Mouse (Mus musculus): Measurements from ENCODE around the gene Zfyve19. TPM values are rescaled to one million over a fixed set of nuclear protein-coding genes. Genes with fewer than 3 reads are reported as not detected.

Zfyve19 gene
- total RNA-seq (2015) (29.4 and 38.4 TPM in 2 replicates), total RNA-seq (2017) (59.2 and 79.1 TPM in 2 replicates)

DNA sequence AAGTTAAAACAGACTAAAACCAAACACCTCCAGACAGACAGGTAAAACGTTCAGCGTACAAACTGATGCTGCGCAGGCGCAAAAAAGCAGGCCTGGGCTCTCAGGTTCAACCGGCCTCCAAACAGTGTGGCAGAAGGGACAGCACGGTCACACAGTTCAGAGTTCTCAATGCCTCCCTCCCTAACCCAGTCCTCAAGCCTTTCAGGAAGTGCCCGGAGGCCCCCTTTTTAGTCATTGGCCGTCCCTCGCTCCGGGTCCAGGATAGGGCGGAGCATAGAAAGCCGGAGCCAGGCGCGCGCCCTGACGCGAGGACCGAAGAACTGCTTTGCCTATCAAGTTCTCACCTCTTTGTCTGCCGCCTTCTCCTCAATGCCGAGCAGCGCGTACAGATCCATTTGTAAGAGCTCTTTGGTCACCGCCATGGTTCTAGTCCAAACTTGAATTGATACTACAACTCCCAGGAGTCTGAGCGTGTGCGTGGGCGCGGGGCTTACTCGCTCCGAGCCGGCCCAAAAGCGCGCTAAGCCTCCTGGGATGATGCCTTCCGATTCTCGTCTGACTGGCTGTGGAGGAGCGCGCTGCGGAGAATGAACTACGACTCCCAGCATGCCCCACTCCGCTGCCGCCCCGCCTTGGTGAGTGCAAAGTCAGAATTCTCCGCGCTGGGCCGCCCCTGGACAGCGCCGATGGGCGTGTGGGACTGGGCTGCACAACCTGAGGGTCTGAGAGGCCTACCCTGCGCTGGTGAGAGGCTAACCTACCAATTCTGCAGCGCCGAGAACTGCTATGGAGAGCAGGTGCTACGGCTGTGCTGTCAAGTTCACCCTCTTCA lies at the start of gene Zfyve19, which contains the start of gene Dnajc17:
TSS of gene Zfyve19 (plus strand) at position 274 of the 832 bp plus-strand sequence.
TSS of gene Dnajc17 (minus strand) at position 452 of the 832 bp plus-strand sequence.
- ATAC-seq (replicated peaks; ENCODE audit: poor library complexity): peak; percentile 92

DNA sequence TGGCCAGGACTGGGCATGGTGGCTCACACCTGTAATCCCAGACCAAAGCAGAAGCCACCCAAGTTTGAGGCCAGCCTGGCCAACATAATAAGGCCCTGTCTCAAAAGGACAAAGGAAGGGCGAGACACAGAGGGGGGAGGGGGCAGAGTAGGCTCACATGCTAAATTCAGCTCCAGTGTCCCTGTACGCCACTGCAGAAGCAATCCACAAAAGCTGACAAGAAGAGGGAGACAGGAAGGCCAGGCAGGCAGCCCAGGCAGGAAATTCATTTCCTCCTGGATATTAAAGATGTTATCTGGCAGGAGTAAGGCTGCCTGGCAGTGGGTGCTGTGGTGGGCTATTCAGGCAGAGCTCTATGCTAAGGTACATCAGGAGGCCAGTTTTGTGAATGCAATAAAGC lies 47.2 kb upstream of the Zfyve19 start:
- ATAC-seq (replicated peaks; ENCODE audit: poor library complexity): no peak

DNA sequence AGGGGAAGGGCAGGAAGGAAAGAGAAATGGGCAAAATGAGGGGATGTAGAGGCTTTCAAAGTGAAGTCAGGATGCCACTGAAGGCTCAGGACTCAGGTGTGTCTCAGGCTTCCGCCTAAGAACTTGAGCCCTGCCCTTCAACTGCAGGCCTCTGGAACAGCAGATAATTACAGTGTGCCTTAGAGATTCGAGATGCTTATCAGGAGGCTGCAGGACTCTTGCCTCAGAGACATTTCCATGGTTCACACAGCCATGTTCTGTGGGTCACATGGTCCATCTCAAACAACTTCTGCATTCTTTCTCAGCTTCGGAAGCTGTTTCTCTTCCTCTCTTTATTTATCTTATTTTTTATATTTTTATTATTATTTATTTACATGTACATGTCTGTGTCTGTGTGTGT lies 45.3 kb upstream of the Zfyve19 start:
- peak; percentile 42 for ATAC-seq (replicated peaks; ENCODE audit: poor library complexity)

DNA sequence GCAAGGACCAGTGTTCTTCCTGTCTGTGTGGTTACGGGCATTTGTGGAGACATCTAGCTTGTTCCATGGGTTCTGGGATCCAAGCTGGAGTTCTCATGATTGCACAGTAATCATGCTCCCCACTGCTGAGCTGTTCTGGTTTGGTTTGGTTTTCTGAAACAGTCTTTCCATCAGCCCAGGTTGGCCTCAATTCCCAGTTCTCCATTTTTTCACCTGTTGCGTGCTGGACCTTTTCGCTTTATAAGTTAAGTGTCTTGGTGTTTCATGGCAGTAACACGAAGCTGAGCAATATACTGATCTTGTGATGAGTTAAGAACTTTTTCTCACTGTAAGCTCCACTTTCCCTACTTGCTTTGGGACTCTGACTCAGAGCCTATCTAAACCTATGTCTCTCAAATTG lies 44.4 kb upstream of the Zfyve19 start:
- ATAC-seq (replicated peaks; ENCODE audit: poor library complexity): no peak

DNA sequence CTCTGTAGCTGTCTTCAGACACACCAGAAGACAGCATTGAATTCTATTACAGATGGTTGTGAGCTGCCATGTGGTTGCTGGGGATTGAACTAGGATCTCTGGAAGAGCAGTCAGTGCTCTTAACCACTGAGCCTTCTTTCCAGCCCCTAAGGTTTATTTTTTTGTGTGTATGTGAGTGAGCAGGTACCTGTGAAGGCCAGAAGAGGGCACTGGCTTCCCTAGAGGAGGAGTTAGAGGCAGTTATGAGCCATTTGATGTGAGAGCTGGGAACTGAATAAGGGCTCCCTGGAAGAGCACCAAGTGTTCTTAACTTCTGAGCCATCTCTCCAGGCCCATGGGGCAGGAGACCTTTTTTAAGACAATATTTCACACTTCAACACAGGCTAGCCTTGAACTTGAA lies 43.0 kb upstream of the Zfyve19 start:
- no peak for ATAC-seq (replicated peaks; ENCODE audit: poor library complexity)

DNA sequence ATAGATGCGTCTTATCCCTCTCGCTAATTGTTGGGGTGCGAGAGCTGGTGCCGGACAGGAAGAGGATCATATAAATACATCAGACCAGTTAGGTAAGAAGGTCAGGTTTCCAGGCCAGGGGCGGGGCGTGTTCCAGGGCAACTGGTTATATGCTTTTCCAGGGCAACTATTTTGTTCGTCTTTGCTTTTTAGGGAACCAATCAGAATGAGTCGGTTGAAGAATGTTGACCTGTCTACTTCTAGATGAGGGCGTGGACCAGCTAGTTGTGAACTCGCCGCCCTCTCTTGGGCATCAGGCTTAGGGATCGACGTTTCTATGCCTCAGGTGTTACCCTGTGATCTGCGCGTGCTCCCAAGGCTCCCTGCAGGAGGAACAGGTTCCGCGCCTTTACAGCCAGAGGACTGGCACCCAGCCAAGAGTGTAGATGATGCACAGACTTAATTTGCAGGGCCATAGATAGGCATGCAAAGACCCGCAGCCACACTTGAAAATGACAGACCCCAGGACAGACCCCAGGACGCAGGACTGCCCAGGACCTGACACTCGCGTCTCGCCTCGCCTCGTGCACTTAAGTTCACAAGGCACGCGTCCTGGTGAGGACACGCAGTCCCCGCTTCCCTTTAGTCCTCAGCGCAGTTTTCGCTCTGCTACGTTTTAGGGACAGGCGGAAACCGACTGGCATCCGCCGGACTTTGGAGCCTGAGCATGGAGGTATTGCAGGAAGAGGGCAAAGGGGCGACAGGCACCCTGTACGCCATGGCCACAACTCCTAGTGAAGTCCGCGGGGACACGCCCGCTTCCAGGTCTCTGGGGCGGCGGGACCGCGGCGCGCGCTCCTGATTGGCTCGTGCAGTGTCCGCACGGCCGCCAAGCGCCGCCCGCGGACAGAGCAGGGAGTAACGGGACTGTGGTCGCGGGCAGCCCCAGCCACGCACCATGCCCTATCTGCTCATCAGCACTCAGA lies 41.2 kb upstream of the Zfyve19 start, which contains the start of gene Gchfr:
TSS of gene Gchfr (plus strand) at position 873 of the 965 bp plus-strand sequence.
- ATAC-seq (replicated peaks; ENCODE audit: poor library complexity): peak; percentile 63

DNA sequence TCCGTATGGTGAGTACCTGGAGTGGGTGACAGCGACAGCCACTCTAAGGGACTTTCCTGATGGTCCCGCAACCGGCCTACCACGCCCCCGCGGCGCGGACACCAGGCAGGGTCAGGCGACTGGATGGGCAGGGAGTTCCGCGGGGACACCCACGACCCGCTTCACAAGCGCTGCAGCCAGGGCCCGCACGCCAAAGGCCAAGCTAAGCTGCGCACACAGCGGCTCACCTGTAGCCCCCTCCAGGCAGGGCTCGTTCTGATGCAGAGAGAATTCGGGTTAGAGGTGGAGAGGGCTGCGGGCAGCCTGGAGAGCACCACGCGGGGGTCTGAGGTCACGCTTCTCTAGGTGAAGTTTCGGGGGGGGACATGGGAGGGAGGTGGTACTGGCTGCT lies 40.6 kb upstream of the Zfyve19 start:
- no peak for ATAC-seq (replicated peaks; ENCODE audit: poor library complexity)

DNA sequence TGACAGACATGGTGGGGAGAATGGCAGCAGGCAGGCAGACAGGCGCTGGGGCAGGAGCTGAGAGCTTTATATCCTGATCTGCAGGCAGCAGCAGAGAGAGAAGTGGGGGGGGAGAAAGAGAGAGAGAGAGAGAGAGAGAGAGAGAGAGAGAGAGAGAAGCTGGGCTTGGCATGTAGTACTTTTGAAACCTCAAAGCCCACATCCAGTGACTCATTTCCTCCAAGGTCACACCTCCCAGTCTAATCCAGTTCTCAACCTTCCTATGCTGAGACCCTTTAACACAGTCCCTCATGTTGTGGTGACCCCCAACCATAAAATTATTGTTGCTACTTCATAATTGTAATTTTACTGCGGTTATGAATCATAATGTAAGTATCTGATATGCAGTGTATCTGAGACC lies 38.1 kb upstream of the Zfyve19 start:
- no peak for ATAC-seq (replicated peaks; ENCODE audit: poor library complexity)

DNA sequence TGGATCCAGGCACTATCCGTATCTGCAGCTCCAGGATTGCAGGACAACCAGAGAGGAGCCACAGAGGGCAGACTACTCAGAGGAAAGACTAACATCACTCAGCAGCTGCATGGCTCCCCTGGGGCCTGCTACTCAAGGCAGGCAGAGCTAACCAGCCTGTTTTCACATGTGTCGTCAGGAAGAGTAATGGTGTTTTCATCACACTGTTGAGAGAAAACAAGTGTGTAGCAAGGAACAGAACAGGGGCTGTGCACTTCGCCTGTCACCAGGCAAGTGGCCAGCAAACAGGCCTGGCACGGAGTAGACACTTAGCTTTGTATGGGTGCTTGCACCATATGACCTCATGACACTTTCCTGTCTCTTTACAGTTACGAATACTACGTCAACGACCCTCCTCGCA lies 36.8 kb upstream of the Zfyve19 start:
- ATAC-seq (replicated peaks; ENCODE audit: poor library complexity): no peak

DNA sequence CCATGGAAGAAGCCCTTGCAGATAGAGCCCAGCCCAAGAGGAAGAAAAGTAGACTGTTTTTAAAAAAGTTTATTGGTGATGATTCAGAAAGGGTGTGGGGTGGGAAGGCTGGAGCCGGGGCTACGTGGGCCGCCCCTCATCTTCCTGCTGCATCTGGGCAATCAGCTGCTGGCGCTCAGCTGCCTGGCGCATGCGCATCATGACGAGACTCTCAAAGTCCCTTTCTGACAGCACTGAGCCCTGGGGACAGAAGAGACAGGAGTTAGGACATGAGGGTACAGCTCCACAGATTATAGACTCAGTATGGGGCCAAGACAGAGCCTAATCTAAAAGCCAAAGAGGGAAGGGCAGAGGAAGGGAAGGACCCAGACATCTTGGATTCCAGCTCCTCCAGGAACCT lies 36.0 kb upstream of the Zfyve19 start:
- peak; percentile 7; the same call in 1 of the 2 replicates for ATAC-seq (replicated peaks; ENCODE audit: poor library complexity)

DNA sequence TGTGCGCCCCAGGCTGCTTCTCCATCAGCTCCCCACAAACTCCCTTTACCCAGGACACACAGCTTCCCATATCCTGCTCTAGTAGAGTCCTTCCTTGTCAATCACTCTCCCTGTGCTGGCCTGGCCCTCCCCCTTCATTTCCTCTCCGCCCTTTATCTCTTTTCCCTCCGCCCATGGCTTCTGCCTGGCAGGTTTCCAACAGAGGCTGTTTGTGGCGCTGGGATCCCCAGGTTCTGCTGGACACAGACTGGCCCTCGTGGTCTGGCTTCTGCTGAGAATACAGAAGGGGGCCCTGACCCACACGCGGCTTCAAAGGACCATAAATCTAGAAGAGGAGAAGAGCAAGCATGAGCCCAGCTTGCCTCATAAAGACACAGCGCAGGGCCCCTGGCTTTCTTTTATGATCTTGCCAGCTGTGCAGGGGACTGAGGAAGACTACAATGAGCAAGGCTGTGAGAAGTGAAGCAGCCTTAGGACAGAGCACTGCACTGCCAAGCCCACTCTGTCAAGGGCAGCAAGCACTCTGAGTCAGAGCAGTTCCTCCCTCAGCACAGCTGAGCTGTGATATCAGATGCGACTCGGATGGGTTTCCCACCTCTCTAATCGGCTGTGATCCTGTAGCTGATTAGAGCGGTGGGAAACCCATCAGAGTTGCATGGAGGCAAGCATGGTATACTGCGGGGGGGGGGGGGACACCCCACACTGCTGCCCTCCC lies 35.4 kb upstream of the Zfyve19 start:
- peak; percentile 60 for ATAC-seq (replicated peaks; ENCODE audit: poor library complexity)

DNA sequence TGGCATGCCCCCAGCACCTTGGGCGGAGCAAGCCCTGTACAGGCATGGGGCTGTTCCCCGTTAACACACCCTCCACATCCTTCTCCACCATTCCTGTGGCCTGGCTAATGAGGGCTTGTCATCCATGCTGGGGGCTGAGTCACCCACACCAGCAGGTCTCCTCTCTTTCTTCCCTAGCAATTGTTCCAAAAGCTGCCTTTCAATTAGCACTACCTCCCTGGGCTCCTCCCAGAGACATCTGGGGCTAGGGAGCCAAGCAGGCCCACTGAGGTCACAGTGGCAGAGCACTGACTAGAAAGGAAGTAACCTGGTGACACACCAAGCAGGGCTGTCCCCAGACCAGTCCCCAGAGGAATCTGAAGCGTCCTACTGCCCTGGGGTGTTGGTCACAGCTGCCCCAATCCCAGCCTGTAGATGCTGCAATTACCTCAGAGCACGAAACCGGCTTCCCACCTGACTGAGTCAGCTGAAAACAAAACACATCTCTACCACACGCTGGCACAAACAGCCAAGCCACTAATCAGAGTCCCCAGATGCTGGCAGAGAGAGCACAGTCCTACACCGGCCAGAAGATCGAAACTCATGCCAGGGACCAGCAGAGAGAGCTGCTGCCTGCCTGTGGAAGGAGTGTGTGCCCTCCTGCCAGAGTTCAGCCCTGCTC lies 34.3 kb upstream of the Zfyve19 start, which contains the start of gene Gm14137:
TSS of gene Gm14137 (plus strand) at position 519 of the 661 bp plus-strand sequence.
- ATAC-seq (replicated peaks; ENCODE audit: poor library complexity): peak; percentile 45

DNA sequence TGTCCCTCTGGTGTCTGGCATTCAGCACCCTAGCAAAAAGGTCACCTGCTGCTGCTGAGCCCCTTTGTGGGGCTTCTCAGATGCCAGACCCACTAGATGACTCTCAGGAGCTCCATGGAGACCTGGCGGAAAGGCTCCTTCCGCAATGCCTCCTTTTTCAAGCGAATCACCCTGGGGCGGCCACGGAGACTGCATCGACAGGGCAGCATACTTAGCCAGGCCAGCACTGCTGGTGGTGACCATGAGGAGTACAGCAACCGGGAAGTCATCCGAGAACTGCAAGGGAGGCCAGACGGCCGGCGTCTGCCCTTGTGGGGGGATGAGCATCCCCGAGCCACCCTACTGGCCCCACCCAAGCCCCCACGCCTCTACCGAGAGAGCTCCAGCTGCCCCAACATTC lies 33.6 kb upstream of the Zfyve19 start:
- ATAC-seq (replicated peaks; ENCODE audit: poor library complexity): no peak

DNA sequence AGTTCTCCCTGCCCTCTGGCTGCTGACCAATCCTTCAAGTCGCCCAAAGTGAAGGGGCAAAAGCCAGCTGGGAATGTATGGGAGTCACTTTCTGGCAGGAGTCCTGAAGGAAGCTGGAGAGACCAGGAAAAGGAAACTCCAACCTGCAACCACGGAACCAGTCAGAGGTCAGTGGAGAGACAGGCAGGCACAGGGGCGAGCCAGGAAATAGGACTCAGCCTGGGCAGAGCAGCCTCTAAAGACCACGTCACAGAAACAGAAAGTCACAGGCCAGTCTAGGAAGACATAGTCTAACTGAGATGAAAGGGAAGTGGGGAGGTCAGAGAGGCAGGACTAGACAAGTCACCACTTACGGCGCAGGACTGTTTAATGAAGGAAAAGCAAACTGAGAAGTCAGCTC lies 32.8 kb upstream of the Zfyve19 start:
- ATAC-seq (replicated peaks; ENCODE audit: poor library complexity): no peak

DNA sequence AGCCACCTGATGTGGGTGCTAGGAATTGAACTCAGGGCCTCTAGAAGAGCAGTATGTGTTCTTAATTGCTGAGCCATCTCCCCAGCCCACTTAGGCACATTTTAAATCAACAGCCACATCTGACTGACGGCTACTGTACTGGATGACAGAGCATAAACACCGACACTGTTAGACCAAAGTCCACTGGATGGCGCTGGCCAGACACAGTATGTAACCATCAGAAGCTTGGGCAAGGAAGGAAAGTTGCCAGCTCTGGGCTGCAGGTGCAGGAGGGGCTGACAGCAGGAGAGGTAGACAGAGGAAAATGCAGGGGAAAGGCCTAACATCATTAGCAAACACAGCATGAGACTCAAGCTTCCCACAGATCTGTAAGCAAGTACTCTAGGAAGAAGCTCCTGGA lies 31.7 kb upstream of the Zfyve19 start:
- no peak for ATAC-seq (replicated peaks; ENCODE audit: poor library complexity)

DNA sequence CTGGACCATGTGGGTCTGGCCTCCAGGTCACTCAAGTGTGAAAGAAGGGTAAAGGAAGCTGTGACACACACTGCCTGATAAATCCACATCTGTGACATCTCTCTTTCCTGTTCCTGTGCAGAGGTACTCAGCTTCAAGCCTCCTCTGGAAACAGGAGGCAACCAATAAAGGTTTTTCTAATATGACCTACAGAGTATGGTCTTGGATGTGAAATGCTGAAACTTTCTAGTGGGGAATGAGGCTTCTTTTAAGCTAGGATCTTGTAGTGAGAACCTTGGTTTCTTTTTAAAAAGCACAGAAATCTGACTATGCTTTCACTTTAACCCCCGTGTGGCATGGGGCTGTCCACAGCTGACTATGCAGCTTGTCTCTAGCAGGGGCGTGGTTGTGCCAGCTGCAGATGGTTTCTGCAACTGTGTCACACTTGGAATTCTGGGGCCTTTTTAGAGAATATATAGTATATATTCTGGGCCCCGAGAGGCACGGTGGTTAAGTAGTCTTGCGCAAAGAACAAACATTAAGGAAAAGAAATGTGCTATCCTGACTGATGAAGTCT lies 31.0 kb upstream of the Zfyve19 start:
- no peak for ATAC-seq (replicated peaks; ENCODE audit: poor library complexity)

DNA sequence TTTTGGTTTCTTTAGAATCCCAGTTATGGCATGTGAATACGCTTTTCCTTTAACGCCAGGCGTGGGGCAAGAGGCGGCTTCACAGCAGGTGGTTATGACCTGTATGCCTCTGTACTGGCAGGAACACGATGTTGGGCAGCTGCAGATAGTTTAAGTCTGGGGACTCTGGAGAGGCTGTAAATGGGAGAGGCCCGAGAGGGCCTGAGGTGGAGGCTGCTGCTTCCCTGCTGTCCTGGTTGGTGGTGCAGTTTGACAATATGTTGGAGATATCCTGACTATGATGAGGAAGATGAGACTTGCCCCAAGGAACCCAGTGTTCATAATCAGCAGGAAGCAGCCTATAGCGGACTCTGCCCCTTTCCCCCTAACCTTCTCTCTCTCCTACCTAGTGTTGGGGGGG lies 25.5 kb upstream of the Zfyve19 start:
- no peak; the same call in 1 of the 2 replicates for ATAC-seq (replicated peaks; ENCODE audit: poor library complexity)

DNA sequence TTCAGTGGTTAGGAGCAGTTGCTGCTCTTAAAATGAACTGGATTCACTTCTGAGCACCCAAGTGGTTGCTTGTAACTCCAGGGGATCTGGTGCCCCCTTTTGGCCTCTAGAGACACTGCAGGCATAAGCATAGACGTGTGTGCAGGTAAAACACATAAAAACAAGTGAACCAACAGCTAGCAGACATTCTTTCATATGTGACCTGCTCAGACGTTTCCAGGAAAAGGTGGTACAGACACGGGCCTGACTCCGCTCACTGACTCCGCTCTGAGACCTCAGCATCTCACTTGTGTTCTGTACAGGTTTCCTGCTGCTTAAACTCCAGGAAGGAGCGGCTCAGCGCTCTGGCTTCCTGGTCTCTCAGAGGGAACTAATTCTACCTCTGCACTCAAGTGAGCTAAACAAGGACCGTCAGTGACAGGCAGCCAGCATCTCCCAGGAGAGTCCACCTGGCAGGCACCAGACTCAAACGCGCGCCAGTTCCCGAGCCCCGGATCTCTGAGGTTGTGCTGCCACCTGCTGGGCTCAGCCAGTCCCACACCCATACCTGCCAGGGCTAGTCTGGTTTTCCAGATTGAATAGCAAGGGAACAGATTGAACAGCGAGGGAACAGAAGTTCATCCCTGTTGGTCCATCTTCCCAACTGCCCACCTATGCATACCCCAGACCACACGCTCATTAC lies 19.2 kb upstream of the Zfyve19 start:
- ATAC-seq (replicated peaks; ENCODE audit: poor library complexity): peak; percentile 98

DNA sequence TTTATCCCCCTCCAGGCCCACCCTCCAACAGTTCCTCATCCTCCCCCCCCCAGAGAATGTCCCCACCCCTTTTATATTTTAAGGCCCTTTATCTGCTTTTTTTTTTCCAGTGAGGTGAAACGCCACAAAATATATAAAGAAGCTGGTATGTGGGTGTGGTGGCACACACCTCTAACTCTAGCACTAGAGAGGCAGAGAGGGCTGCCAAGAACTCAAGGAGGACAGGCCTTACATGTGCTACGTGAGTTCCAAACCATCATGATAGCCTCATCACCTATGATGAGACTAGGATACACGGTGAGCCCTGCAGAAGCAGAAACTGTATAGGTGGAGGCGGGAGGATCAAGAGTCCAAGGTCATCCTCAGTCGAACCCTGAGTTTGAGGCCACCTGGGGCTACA lies 17.4 kb upstream of the Zfyve19 start:
- no peak for ATAC-seq (replicated peaks; ENCODE audit: poor library complexity)
